Mouse (Mus musculus): ENCODE results near the gene Kctd12.

Kctd12 gene

DNA sequence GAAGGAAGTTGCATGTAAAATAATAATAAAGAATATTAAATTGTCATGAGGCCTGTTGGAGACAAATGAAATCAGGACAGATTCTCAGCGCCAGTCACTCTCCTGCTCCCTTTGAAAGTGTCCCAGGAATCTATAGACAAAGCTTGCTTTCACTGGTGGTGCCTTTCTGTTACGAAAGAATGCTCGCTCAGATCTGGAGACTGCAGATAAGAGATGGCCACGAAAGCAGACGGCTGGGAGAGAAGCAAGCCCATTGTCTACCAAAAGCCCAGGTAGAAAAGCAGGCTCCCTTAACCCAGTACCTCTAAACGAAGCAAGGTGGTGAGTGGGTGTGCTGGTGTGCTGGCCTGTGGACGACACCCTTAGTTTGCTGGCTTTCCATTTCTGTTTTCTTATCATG is 16.2 kb downstream of the Kctd12 start:
- in situ Hi-C loops (cut with MboI, MseI): loop anchor here (25.0 kb wide), 1 partner anchor 1004 kb away; no protein-coding TSS in a partner anchor

DNA sequence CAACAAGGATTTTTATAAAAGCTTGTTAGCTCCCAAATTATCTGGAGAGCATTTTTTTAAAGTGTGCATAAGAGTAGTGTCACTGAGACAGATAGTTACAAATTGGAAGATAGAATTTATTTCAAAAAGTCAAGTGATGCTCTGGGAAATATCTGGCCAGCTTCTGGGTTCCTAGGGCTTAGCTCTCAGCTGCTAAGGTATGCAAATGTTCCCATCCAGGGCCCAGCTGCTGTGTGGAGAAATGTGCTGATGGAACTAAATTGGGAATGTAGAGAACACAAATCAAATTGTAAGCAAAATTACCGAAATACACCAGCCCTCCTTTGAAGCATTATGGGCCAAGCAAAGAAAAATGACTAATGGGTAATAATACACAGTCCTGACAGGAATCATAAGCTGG is 16.6 kb downstream of the Kctd12 start:
- in situ Hi-C loops (cut with MboI, MseI): loop anchor here (25.0 kb wide), 1 partner anchor 1004 kb away; no protein-coding TSS in a partner anchor

DNA sequence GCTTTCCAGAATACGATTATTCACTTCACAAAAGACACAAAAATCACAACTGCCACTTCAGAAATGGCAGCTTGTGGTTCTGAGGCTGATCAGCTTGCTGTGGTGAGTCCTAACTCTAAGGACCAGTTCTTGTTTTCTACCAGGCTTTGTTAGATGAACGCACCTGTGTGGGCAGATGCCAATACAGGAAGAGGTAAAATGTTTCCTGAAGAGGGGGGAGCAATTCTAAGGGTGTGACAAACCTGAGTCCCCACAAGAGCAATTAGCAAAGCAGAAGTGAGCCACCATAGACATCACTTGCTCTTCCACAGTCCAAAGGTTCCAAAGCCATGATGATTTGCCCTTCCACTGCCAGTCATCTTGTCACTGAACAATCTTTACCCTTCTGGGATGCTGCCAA is 20.4 kb downstream of the Kctd12 start:
- in situ Hi-C loops (cut with MboI, MseI): loop anchor here (25.0 kb wide), 1 partner anchor 1000 kb away; no protein-coding TSS in a partner anchor

DNA sequence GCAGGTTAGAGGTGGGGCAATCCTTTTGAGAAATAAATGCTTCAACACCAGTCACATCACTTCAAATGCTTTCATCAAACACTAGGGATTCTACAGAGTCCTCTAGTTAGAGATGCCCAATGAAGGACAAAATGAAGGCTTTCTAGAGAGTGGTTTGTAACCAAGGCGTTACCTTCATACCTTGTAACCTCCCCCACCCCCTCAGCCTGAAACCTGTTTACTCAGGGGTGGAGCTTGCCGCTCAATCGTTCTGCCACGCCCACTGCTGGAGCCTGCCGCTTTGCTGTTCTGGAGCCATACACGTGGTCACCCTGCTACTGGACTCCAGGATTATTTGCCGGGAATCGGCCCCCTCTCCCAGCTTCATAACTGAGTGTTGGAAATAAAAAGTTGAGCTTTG is 28.9 kb downstream of the Kctd12 start:
- in situ Hi-C loops (cut with MboI, MseI): loop anchor here (25.0 kb wide), 1 partner anchor 991 kb away; no protein-coding TSS in a partner anchor

DNA sequence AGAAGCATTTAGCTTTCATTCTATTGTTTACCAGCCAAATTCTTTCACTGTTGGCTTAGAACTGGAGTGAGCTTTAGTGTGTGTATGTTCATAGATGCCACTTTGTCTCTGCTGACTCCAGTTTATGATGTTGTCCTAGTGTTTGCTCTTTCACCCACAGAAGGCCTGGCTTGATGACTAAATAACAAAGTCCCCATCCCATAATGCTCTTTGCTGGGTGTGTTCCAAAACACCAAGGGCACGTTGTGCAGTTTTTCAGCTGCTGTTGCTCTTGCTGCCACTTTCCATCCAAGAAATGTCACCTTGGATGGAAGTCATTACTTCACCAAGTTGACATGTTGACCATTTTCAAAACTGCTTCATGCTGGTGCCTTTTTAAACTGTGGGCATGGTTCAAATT is 30.5 kb downstream of the Kctd12 start:
- in situ Hi-C loops (cut with MboI, MseI): loop anchor here (25.0 kb wide), 1 partner anchor 990 kb away; no protein-coding TSS in a partner anchor

DNA sequence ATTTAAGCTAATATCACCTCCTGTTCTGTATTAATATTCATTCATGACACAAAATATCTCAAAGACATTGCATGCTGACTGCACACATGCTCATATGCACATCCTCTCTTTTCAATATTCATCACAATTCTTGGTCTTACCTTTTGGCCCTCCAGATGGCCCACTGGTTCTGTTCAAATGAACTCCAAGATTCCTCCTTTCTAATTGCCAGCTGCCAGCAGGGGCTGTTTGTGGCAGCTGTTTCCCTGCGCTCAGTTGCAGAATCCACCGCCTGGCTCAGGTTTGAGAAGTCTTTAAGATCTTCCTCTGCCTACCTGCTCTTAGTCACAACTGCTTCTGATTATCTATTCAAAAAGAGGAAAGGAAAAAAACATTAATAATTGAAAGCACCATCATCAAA is 34.6 kb downstream of the Kctd12 start:
- in situ Hi-C loops (cut with MboI, MseI): no loop called here

DNA sequence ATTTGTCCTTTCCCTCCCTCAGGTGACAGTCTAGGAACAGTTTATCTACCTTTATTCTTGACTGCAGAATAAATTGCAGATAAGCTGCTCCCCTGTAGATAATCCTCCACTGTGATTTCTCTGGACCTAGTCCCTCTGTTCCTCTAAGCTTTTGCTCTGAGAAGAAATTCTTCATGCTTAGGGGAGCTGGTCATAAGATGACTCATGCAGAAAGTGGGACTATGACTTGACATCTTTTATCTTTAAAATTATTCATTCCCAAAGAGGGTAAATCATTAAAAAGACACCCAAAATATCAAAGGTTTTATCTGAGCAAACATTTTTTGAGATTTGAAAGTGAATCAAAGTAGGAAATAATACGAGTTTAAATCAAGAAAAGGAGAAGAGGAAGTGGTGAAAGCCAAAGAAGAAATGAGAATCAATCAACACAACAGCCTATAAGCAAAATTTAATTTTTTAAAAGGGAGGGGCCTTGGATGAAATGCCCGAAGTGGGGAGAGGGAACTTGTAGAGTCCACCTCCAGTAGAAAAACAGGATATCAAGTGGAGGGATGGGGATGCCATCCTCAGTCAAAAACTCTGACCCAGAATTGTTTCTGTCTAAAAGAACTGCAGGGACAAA is 40.1 kb downstream of the Kctd12 start:
- in situ Hi-C loops (cut with MboI, MseI): no loop called here

DNA sequence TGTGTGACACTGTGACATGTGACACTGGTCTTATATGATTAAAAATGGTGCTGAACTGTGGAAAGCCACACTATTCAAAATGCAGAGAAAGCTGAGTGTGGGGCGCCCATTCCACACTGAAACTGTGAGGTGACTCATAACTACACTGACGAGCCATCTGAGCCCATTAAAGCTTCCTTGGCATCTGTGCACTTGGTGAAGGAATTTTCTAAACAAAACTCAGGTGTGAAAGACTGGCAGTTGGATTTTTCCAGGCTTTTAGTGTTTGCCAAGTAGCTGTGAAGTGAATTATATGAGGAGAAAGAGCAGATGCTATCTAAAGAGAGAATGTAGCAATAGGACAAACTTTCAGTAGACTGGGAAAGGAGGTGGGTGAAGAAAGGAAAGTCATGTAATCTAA is 47.6 kb downstream of the Kctd12 start:
- in situ Hi-C loops (cut with MboI, MseI): no loop called here

DNA sequence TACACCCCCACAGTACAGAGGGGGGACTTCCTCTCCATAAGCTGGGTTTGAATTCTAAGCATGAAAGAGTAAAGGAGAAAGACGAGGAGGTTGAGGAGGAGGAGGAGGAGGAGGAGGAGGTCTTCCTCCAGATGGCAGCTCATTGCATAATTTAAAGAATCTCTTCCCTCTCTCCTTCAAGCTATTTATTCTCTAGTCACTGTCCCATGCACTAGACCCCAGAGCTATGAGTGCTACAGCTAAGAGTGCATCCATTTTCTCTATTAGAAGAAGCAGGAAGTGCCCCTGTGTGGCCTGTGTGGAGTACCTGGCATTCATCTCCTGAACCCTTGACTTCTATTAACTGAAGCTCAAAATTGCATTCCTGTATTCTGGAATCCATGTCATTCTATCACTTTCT is 51.5 kb downstream of the Kctd12 start:
- in situ Hi-C loops (cut with MboI, MseI): no loop called here

DNA sequence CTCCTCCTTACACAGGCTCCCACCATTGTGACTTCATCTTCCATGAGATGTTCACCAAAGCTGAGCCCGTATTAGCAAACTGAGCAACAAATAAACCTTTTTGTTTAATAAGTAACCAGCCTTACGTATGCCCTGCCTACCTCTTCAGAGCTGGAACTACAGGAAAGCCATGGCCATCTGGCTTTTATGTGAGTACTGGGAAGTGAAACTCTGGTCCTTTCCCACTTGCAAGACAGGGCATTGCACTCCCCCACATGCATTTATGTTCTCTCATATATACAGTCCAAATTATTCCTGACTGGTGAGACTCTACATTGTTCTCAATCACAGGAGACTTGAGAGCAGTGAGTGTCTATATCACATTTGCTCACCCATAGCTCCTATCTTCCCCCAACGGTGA is 52.9 kb downstream of the Kctd12 start:
- in situ Hi-C loops (cut with MboI, MseI): no loop called here

DNA sequence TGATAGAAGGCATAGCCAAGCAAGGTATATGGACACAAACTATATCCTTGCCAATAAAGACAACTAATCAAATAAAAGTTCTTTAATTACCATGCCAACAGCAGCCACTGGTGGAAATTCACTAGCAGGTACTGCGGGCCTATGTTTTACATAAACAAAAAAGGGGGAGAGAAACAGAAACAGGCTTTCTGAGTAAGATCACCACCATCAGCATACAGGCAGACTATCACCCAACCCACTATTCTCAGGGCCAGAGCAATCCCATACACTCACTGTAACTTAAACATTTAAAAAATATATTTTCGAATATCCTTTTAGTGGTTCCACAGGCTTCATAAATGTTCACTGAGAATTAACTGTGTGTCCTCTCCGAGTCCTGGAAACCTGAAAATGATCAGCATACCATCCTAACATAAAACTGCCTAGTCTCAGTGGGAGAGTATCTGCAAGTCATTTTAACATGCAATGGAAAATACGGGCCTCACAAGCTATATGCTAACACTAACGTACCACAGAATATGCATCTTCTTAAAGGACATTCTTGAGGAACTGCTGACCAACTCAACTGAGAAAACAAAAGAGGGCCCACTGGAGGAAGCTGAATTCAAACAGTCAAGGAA is 54.5 kb downstream of the Kctd12 start:
- in situ Hi-C loops (cut with MboI, MseI): no loop called here
